Mouse (Mus musculus) embryo, embryonic 11.5 days (tissue): Measurements from ENCODE around the gene Kpnb1.

Source experiments
- DNase-seq: peaks from one replicate; pipeline ENCODE4 v3.0.0-alpha.2; 2012; ENCODE audit warnings: low read depth, low spot score

Gene Kpnb1

DNA sequence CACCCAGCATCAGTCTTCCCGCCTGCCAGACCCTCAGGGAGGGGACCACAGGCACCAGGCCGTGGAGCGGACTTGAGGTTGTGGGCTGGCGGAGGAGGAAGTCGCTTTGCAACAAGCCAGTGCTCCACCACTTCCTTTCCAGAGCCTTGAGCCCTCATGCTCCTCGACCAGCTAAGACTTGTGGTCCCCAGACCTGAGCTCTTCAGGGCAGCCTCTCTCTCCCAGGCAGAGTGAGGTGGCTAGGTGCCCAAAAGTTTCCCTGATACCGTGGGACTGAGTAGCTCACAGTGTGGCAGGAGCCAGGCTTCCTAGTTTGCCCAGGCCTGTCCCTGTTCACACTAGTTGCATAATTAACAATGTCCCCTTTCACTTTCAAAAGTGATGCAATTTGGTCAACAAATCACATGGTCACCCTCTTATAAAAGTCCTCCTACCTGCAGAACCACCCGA is 45.5 kb downstream of the Kpnb1 start:
- no peak for DNase-seq

DNA sequence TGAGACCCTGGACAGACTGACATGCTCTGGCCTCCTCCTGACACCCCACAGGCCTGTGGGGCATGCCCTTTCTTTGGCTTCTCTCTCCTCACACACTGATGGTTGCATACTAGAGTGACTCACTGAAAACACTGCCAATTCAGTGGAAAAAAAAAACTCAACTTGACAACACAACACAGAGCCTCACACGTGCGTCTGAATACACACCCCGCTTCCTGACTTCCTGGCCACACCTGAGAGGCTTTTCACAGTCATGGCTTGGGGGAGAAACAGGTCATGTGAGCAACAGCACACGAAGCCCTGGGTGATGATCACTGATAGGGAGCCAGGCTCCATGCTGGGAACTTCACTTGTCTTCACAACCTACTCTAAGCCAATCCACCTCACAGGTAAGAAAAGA is 46.9 kb downstream of the Kpnb1 start:
- no peak for DNase-seq

DNA sequence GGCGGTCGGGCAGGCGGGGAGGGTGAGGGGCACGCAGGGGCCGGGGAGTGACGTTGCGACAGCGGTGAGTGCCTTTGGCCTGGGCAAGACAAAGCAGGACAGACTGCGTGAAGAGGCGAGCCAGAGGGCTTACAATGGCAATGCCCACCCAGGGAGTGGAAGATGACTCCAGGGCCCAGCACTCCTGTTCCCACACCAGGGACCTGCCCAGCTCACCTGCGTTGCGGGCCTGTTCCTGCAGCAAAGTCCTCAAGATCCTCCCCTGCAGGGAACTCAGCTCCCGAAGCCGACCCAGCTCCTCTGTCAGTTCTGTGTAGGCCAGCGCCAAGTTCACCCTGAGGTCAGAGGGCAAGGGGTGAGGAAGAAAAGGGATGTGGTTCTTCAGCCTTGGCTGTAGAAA is 48.4 kb downstream of the Kpnb1 start:
- DNase-seq, result no peak

DNA sequence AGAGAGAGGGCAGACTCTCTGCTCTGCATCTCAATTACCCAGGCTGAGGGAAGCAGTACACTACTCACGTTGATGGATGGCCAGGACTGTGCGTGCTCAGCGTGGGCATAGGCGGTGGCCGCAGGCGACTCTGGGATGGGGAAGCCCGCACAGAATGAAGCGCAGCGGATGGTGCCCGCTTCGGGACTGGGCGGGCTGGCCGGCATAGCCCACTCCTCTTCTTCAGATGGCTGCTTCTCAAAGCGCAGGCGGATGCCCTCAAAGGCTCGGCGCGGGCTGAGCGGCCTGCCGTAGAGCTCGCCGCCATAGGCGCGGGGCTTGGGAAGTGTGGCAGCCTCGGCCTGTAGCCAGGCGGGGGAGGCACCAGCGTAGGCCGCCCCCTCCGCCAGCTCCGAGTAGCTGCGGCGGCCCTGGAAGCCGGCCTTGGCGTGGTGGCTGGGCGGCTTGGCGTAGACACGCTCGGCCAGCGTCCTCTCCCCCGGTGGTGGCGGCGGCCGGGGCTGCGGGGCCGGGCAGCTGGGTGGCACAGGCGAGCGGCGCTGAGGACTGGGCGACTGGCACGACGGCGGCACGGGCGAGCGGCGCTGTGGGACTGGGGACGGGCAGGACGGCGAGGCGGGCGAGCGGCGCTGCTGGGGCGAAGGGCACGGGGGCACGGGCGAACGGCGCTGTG is 49.0 kb downstream of the Kpnb1 start:
- no peak for DNase-seq

DNA sequence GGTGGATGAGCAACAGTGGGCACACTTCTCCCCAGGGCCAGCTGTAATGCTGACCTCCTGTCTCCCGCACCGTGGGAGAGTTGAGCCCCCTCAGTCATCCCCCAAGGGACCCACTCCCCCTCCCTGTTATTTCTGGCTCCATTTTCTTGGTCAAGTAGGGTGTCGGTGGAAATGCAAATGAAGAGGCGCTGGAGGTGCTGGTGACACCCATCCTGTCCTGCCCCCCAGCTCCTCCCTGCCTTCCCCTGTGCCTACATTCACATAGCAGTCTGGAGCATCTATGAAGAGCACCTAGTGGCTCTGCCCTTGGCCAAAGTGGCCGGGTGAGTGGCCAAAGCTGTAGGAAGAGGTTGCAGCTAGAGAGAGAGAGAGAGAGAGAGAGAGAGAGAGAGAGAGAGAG is 54.4 kb downstream of the Kpnb1 start:
- DNase-seq, result no peak

DNA sequence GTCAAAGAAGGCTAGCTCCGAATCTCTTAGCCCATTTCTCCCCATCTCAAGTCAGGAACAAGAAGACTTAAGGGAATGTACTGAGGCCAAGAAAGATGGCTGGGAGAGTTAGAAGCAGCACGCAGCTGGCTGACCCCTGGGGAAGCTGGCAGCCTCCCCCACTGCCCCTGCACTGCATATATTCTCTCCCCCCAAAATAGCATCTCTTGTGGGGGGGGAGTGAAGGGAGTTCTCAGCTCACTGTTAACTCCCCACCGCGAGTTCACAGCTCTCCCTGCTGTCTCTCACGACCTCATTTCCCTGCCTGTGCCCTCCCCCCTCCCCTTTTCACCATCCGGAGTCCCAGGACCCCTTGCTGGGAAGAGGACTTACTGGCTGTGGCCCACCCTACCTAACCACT is 55.5 kb downstream of the Kpnb1 start:
- DNase-seq, result no peak

DNA sequence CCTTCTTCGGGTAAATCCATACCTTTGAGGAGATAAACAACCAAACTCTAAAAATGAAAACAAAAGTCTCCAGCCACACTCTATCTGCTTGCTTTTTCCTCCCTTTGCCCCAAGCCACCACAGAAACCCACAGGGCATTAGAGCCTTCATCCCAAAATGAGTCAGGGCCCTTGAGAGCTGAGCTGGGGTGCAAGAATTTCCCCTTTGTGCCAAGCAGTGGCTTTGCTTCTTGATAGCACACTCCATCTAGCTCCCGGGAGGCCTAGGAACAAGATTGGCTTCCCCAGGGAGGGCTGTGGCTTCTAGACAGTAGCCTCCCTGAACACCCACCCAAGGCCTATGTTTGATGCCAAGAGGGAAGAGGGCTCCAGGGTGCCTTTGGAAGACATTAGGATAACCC is 56.0 kb downstream of the Kpnb1 start:
- no peak for DNase-seq

DNA sequence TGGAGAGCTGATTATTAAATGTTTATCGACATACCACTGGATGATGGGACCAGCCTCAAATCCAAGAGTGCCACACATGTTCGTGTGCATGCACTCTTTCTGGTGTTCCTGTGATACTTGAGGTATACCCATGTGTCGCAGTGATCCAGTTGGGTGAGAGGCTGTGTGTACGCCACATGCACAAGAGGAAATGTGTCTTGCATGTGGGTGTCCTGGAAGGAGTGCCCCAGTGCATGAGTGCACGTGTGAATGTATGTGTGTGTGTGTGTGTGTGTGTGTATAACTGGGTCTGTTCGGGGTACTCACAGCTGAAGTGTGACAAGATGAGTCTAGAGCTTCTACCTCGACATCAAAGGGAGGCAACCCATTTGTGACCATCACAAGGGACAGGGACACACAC is 57.4 kb downstream of the Kpnb1 start:
- DNase-seq, result no peak

DNA sequence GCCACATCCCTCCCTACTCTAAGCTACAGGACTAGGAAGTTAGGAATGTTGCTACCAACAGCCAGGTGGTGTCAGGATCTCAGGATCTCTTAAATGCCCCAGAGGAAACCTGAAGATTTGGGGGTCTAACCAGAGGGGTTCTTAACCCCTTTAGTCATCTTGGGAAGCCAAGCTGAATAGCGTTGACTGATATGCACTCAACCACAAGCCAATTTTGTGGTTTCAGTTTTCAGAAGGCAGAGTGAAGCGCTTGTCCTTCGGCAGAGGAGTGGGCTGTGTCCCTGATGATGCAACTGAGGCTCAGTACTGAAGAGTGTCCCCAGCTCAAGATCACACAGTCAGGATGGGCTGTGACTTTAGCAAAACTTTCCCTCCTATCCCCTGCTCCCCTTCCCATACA is 58.7 kb downstream of the Kpnb1 start:
- DNase-seq, result no peak

DNA sequence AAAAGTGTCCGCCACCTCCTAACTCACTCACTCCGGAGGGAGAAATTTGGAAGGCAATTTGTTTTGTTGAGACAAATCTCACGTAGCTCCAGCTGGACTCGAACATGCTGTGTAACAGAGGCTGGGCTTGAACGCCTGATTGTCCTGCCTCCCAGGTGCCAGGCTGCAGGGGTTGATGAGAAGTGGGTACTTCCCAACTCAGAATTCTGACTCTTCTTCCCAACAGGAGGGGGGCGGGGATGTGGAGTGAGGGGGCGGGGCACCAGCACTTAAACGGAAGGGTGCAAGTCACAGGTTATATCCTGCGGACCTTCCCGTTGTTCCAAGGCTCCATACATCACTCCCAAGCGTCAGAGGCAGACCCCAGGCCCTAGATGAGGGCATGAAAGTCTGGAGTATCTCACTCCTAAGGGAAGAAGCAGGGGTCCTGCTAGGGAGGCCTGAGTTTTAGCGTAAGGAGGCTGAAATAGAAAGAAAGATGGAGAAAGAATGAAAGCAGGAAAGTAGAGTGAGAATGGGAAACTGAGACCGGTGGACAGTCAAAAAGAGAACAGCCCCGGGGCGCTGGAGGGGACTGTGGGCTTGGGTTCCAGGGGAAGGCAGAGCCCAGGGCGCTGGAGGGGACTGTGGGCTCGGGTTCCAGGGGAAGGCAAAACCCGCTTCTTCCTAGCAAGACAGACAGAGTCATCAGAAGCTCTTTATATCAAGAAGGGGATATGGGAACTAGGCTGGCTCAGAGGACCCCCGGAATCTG is 60.0 kb downstream of the Kpnb1 start:
- DNase-seq, result no peak

DNA sequence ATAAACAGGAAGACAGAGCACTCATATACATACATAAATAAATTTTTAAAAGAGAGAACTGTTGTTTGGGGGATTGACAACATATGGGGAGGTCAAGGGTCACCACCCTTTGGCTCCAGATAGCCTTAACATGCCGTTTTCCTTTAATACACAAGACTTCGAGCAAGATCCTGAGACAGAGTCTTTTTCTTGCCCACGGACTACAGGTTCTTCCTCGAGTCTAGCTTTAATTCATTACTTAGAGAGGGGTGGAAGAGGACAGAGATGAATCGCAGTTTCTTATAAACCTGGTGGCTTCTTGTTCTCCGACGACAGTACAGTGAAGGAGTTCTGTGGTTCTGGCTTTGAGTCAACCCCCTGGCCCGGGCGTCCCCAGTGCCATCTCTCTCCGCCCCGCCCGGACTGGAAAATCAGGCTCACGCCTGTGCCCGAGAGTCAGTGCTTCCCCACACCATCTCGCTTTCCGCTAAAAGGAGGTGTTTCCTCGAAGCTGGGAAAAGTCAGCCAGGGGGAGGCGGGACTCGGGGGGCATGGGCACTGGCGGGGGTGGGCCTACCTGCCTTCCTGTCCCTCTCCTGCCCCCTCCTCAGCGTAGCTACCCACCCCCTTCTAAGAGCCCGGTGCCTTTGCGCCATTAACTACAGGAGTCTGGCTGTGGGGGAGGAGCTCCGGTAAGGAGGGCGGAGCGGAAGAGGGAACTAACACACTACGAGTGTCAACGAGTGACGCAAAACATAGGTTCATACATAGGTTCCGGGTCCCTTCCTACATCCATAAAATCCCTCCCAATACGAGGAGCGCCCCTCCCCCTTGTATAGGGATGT is 60.8 kb downstream of the Kpnb1 start:
- no peak for DNase-seq

DNA sequence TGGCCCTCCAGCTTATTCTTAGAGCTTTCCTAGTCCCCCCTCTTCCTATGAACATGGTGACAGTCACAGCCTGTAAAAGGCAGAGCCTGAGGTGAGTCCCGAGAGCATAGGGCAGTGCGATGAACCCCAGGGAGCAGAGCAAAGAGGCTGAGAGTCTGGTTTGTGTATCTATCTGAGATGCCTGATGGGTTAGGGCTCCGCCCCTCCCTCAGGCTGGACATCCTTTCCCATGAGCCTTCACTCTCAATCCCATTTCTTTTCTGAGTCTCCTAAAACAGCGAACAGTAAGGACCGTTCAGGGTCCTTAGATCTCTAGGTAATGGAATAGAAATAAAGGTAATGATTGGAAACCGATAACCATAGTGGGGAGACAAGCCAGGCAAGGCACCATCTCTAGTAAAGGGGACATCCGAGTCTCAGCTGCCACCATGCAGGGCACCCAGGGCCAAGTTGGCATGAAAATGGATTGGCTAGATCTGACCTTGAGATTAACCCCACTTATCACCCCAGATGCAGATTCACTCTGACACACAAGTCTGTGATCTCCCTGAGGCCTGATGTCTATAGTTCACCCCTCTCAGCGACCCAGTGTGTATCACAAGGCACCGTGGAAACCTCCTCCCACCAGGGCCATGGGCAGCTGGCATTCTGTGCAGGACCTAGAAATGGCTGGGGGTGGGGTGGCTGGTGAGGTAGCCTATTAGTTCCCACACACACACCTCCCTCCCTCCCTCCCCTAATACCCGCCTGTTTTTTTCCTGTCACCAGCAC is 63.2 kb downstream of the Kpnb1 start:
- no peak for DNase-seq

DNA sequence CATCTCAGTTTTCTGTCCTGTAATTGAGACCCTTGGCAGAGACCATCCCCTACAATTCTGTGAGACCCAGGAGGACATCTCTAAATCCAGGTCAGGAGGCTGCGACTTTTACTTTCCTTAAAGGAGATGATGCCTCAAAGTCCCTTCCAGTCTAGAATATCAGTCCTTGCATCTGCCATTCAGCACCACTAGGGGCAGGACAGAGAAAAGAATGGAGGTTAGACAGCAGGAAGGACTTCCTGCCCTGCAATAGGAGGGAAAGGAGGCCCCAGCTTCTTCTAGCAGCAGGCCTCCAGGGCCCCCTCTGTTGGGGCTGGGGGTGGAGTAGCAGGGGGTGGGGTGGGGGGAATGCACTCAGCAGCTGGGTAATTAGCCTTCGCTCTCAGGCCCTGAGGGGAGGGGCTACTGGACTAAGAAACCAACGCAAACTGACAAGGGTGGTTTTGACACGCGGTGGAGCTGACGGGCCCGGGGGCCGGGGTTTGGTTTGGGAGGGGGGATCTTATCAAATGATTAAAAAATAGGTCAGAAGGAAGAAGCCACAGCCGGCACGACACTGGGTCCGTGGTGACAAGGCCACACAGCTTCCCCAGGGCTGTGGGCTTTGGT is 64.3 kb downstream of the Kpnb1 start:
- no peak for DNase-seq

DNA sequence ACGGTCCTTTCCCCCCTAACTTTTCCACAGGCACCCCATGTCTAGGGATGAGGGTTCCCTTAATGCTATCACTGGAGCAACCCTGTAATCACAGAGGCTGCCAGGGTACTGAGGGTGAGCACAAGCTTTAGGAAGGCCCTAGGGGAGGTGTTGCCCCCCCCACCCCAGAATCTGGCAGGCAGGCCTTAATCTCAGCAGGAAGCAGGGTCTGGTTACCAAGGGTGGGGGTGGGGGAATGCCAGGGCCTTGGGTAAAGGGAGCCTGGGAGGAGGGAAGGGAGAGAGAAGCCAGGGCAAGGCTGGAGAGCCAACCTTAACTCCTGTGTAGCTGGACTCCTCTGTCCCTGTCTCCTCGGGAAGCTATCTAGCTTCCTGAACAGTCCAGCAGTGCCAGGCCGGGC is 67.0 kb downstream of the Kpnb1 start:
- no peak for DNase-seq

DNA sequence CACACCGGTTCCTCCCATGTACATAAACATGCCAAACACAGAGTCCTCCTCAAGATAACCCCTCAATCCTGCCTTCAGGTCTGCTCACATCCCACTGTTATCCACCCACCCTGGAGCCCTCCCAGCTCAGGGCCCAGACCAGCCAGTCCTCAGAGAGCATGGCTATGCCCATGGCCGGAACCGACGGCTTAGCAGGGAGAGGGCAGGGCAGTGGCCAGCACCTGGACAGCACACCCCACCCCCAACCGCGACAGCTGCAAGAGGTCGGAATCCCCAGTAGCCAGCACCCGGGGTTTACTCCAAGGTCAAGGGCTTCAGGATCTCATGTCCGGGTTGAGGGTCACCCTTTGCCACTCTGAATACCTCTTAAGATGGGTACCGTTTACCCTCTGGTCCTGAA is 67.5 kb downstream of the Kpnb1 start:
- DNase-seq, result no peak

DNA sequence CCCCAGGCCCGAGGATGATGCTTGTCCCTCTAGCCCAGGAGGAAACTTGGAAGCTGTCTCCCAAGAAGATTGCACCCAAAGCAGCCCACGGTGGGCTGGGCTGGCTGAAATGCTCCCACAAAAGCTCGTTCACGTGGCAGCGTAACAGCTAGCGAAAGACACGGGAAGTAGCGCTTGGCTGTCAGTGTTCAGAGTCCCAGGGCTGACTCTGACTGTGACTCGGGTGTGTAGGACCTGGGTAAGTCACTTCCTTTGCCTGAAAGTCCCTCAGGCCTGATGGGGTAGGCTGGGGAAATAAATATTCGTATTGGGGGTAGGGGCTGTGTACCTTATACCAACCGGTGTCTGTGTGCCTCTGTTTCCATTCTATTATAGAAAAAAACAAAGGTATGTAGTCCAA is 71.9 kb downstream of the Kpnb1 start:
- DNase-seq, result no peak

DNA sequence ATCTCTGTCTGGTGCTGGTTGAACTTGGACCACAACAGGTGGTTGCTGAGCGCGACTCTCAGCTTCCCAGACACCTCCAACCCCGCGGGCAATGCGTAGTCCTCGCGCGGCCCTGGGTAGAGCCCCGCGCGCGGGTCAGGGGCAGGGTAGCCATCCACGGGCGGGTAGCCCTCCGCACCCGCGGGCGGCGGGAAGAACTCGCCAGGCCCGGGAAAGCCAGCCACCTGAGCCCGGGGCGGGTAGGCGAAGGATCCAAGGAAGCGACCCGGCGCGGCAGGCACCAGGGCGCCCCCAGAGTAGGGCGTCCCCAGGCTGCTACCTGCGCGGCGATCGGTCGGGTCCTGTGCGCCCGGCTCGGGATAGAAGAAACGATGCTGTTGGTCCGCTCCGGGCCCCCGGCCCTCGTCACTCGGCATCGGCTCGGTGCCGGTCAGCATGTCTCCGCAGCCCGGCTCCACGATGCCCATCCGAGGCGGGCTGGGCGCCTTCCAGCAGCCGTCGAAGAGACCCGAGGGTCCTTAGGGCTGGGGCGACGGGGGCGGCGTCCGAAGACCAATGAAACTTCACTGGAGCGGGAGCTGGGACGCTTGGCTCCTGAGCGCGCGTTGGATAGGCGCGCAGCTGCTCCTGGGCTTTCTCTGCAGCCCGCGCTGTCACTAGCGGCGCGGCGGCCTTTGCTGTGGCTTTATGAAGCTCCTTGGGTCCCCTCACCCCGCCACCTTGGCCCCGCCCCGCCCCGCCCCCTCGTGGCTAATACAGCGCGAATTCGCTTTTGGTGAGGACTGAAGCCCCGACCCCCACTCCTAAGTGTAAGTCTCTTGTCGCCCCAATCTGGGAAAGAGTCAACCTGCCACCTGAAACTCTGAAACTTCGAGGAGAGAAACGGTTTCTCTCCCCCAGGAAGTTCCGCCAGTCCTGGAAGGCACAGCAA is 72.7 kb downstream of the Kpnb1 start, which contains the start of gene Tbx21:
Gene Tbx21, minus strand, starts transcription at position 661 of the 931 bp plus-strand sequence.
- no peak for DNase-seq

DNA sequence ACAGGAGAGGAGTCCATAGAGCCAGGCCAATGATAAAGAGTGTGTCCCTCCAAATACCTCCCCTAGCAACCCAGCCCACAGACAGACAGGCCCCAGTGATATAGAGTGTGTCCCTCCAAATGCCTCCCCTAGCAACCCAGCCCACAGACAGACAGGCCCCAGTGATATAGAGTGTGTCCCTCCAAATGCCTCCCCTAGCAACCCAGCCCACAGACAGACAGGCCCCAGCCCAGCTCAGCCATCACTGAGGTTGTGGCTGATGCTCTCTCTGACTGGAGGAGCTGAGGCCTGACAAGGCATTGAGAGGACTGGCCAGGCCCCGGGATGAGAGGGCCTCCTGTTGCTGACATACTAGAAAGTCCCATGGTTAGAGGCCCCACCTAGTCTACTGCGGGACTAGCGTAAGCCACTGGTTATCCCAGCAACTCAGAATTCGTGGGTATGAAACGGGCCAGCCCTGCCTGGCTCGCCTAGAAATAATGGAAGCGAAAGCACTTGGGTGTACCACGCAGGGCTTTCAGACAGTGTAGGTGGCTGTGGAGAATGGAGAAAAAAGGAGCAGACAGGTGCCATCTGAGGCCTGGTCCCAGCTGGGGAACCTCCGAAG is 75.1 kb downstream of the Kpnb1 start:
- DNase-seq, result no peak
